Mouse (Mus musculus) liver, adult (tissue): Measurements from ENCODE around the gene Tmem136.

Experiments used
- GATA4 ChIP-seq: IDR thresholded peaks from 2 replicates; pipeline ENCODE4 v1.6.1; 2014; ENCODE audit warnings: mild to moderate bottlenecking, low read length; ENCODE audit not compliant: insufficient replicate concordance

The Tmem136 gene

GRCm38 (mm10) chr9:43101936-43102595, 14.3 kb downstream of the Tmem136 start:
- TF ChIP-seq GATA4 = peak; percentile 74

DNA sequence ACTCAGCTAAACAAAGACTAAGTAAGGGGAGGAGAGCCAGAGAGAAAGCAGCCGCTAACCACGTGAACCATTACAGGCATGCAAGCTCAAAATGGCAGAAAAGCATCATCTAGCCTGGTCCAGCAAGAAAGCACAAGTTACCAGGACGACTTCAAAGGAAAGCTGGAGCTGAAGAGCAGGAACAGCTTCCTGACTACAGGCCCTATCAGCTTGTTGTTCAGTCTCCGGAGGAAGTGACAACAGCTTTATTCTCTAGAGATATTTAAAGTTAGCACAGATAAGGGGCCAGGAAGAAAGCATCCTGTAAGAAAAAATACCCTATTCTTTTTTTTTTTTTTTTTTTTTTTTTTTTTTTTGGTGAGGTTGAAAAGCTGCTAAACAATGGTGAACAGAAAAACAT, 17.4 kb downstream of the Tmem136 start:
- peak; percentile 95 for TF ChIP-seq GATA4

- TF ChIP-seq GATA4 = no peak
Observed at GRCm38 (mm10) chr9:43097801-43098557, 18.4 kb downstream of the Tmem136 start.

DNA sequence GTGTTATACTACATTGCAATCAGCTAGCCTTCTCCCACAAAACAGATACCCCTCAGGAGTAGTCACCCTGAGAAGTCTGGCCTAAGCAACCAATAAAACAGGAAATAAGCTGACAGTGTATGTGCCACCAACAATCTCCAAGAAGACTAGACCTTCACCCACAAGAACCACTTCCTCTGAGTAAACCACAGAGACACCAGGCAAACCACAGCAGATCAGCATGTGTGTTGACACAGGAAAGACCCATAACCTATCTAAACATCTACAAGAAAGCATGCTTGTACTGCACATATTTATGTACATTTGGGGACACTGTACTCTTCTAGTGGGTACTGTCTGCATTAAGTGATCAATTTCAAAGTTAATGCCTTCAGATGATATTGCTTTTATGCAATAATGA, 20.0 kb downstream of the Tmem136 start:
- TF ChIP-seq GATA4 = no peak

DNA sequence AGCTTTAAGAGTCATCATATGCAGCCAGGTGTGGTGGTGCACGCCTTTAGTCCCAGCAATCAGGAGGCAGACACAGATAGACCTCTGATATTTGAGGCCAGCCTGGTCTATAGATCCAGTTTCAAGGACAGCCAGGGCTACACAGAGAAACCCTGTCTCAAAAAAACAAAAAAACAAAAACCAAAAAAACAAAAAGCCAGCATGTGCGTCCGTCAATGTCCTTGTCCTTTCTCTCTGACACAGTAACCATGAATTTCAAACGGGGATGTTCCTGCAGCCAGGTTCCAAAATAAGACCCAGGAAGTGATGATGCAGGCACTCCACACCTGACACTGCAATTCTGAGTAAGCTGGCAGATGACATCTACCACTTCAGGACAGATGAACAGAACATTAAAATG, 21.5 kb downstream of the Tmem136 start:
- TF ChIP-seq GATA4 = no peak

GRCm38 (mm10) chr9:43093803-43094202, 22.6 kb downstream of the Tmem136 start:
- no peak for TF ChIP-seq GATA4

GRCm38 (mm10) chr9:43085686-43086285, 30.6 kb downstream of the Tmem136 start:
- no peak for TF ChIP-seq GATA4

GRCm38 (mm10) chr9:43084496-43085362, 31.6 kb downstream of the Tmem136 start:
- no peak for TF ChIP-seq GATA4

GRCm38 (mm10) chr9:43083441-43084055, 32.8 kb downstream of the Tmem136 start:
- no peak for TF ChIP-seq GATA4

DNA sequence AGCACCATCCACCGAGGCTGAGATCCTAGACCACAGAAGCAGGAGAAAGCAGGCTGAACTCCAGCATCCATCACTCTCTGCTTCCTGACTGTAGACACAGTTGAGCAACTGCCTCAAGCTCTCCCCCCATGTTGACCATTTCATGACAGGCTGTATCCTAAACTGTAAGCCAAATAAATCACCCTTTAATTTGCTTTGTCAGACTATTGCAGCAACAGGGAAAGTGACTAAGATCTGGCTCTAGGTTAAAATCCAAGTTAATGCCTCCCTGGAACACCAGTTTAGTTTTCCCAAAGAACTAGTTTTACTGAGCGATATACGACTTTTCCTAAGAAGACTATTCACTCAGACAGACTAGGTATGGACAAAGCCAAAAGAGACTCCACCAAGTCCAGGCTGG, 37.7 kb downstream of the Tmem136 start:
- TF ChIP-seq GATA4 = no peak

- no peak for TF ChIP-seq GATA4
Observed at GRCm38 (mm10) chr9:43076163-43076562, 40.2 kb downstream of the Tmem136 start.

- no peak for TF ChIP-seq GATA4
Observed at GRCm38 (mm10) chr9:43074611-43075010, 41.8 kb downstream of the Tmem136 start.

DNA sequence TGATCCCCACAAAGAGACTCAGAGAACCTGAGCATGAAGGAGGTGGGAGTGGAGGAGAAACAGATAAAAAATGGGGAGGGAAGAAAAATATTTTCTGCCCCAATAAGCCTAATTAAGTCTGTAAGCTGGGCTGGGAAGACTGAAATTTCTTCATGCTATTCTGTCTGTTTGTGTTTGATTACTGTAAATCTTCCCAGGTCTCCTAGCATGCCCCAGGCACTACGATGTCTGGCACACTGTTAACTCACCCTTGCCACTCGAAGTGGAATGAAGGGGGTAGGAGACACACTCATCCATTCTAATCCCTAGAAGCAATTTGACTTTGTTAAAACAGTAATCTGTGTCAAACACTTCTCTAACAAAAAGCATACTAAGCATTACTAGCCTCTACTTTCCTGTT, 44.6 kb downstream of the Tmem136 start:
- TF ChIP-seq GATA4 = no peak

- TF ChIP-seq GATA4 = no peak
Observed at GRCm38 (mm10) chr9:43071176-43071575, 45.2 kb downstream of the Tmem136 start.

DNA sequence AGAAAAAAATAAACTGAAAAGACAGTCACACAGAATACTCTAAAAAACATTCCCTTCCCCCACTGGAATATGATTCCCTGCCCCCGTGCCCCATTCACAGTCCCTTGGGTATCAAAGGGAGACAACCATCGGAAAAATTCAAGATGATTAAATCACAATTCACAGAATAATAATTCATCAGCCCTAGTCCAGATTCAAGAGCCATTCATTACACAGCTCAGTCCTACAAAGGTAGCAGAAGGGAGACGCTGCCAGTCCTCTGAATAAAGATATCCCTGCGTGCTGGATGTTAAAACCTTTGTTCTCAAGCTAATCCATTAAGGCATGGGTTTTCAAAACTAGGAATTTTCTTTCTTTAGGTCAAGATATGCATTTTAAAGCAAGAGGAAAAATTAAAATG, 45.8 kb downstream of the Tmem136 start:
- no peak for TF ChIP-seq GATA4
